19 mouse cellular contexts compared by ENCODE assay signal in genomic region chr2:75643950-75644349, GRCm38 (mm10). TPM values are rescaled to one million over a fixed set of nuclear protein-coding genes. Genes with fewer than 3 reads are reported as not detected.
DNase-seq lines count a peak whose midpoint lies in the region; ATAC-seq and TF ChIP-seq lines count a peak whose summit lies in the region.
"Had no signal": no experiment of that assay in that cellular context is flagged by ENCODE, and none has a peak within 500 bp of the region (broad histone marks: within the 10 kb centered on the region; RNA-seq: fewer than 3 reads in every experiment).

No protein-coding gene starts in this region.

- H3K4me3 ChIP-seq in heart, embryonic 15.5 days, result no peak overlapping the region
- no peak overlapping the region for H3K4me3 ChIP-seq in lung, embryonic 14.5 days (ENCODE audit: low read depth, low read length)
- no peak overlapping the region for H3K4me3 ChIP-seq in brown adipose tissue, adult 24 weeks (ENCODE audit: insufficient read depth, low read depth, low read length)
- H3K4me3 ChIP-seq: forebrain, embryonic 10.5 days; layer of hippocampus, adult 2 months; midbrain, embryonic 10.5 days had no signal

- no peak for TF ChIP-seq CTCF in lung, embryonic 14.5 days (IDR thresholded peaks at IDR 0.05; ENCODE audit: low read depth)

- no peaks in the 10 kb centered on the region for H3K9me3 ChIP-seq in heart, embryonic 15.5 days (replicated peaks)
- no peaks in the 10 kb centered on the region for H3K9me3 ChIP-seq in lung, embryonic 14.5 days (ENCODE audit: low read depth, low read length)
- H3K9me3 ChIP-seq: forebrain, embryonic 10.5 days had no signal

- H3K4me2 ChIP-seq in heart, embryonic 15.5 days, result no peak overlapping the region
- no peak overlapping the region for H3K4me2 ChIP-seq in lung, embryonic 14.5 days

- peak overlapping the region; percentile 75; the same call in 1 of the 2 replicates for H3K27ac ChIP-seq in heart, embryonic 15.5 days
- peak overlapping the region; percentile 22; the same call in 1 of the 2 replicates for H3K27ac ChIP-seq in lung, embryonic 14.5 days (ENCODE audit: low read depth)
- H3K27ac ChIP-seq in brown adipose tissue, adult 24 weeks (replicated peaks; ENCODE audit: low read depth, low read length), result 0 out of 2 replicates have a peak overlapping the region, but pooled peaks have one; percentile 15
- H3K27ac ChIP-seq: forebrain, embryonic 10.5 days; hindbrain, postnatal 0 days; layer of hippocampus, adult 2 months; liver, embryonic 14.5 days; midbrain, embryonic 10.5 days had no signal

- no peak overlapping the region for H3K9ac ChIP-seq in heart, embryonic 15.5 days
- no peak overlapping the region for H3K9ac ChIP-seq in lung, embryonic 14.5 days
- H3K9ac ChIP-seq: forebrain, postnatal 0 days; liver, embryonic 14.5 days had no signal

- 82% methylated on average over 6 of the region's 6 CpGs for WGBS in heart, embryonic 15.5 days
- WGBS in lung, embryonic 14.5 days, result 78% methylated on average over 6 of the region's 6 CpGs

- peaks cover 15% of the 10 kb centered on the region for H3K4me1 ChIP-seq in heart, embryonic 15.5 days (replicated peaks)
- H3K4me1 ChIP-seq in lung, embryonic 14.5 days (ENCODE audit: insufficient read depth), result peaks cover 13% of the 10 kb centered on the region; the same call in 1 of the 2 replicates
- no peaks in the 10 kb centered on the region for H3K4me1 ChIP-seq in brown adipose tissue, adult 24 weeks (ENCODE audit: control insufficient read depth, insufficient read depth, insufficient read length, low read length)
- H3K4me1 ChIP-seq: midbrain, embryonic 10.5 days had no signal

- DNase-seq in heart, adult 18-20 months, result no peak
- no peak for DNase-seq in lung, embryonic 14.5 days
- no peak for DNase-seq in lung, postnatal 4 days
- no peak for DNase-seq in gastrocnemius, adult 18-20 months (ENCODE audit: low spot score)
- DNase-seq: cerebellum, adult 11 months; cerebellum, adult 9-11 months; forebrain, postnatal 0 days; right cerebral cortex, adult 18-20 months; right cerebral cortex, postnatal 4 days; thymus, postnatal 36 days had no signal

- no peak for ATAC-seq in heart, embryonic 15.5 days (replicated peaks; ENCODE audit: insufficient number of reproducible peaks, insufficient read depth, low FRiP score, low read depth)
- no peak for ATAC-seq in lung, embryonic 14.5 days (ENCODE audit: insufficient read depth)
- peak; percentile 24; the same call in 1 of the 2 replicates for ATAC-seq in neutrophil, adult 5-6 weeks (ENCODE audit: extremely low read depth, insufficient number of reproducible peaks, low FRiP score, poor library complexity, severe bottlenecking)
- ATAC-seq: forebrain, postnatal 0 days; hindbrain, postnatal 0 days; midbrain, embryonic 16.5 days had no signal

- H3K36me3 ChIP-seq in heart, embryonic 15.5 days, result no peaks in the 10 kb centered on the region
- no peaks in the 10 kb centered on the region for H3K36me3 ChIP-seq in lung, embryonic 14.5 days (ENCODE audit: insufficient read depth)
- H3K36me3 ChIP-seq: forebrain, embryonic 10.5 days; midbrain, embryonic 10.5 days had no signal

- no peaks in the 10 kb centered on the region for H3K27me3 ChIP-seq in heart, embryonic 15.5 days
- no peaks in the 10 kb centered on the region for H3K27me3 ChIP-seq in lung, embryonic 14.5 days (ENCODE audit: insufficient read depth, low read length)

RNA-seq across cellular contexts. Expression of gene Hnrnpa3, which starts 15.1 kb away (rescaled TPM):
- polyA plus RNA-seq in heart, embryonic 15.5 days (2015; fragmentation: Nextera tagmentation; extraction: Ambion mirVana), result 170 and 171 TPM in 2 replicates
- total RNA-seq in heart, adult 18-20 months (2021), result 100 to 1,000 TPM; 157 to 174 TPM
- polyA plus RNA-seq in lung, embryonic 14.5 days (2014; fragmentation: Nextera tagmentation; extraction: Ambion mirVana), result 302 and 305 TPM in 2 replicates
- 58.7 and 106 TPM in 2 replicates for polyA plus RNA-seq in brown adipose tissue, adult 24 weeks (2012; ENCODE audit: insufficient read depth, insufficient read length, missing spikeins)
- 190 and 208 TPM in 2 replicates for total RNA-seq in neutrophil, adult 5-6 weeks (2017)
- total RNA-seq in gastrocnemius, adult 18-20 months (2021), result 100 to 1,000 TPM; 112 to 143 TPM

Comparison
In these comparisons a context has a peak if more than half of its experiments do, and no peak if none do; other contexts are left out.
1. H3K27ac ChIP-seq: peak in every context shown above with its lines; median percentile 75 in heart, embryonic 15.5 days; 22 in lung, embryonic 14.5 days; 15 in brown adipose tissue, adult 24 weeks.